Mouse (Mus musculus): ENCODE data around the gene Gm13695. TPM values are rescaled to one million over a fixed set of nuclear protein-coding genes. Genes with fewer than 3 reads are reported as not detected.
"Not testable (repeated sequence)": the region's sequence is repeated elsewhere in the genome, so short reads cannot be mapped to it uniquely, and the experiment has no call there.

The Gm13695 gene
- polyA plus RNA-seq (2015; fragmentation: Nextera tagmentation; extraction: Ambion mirVana): not detected in 2 replicates

DNA sequence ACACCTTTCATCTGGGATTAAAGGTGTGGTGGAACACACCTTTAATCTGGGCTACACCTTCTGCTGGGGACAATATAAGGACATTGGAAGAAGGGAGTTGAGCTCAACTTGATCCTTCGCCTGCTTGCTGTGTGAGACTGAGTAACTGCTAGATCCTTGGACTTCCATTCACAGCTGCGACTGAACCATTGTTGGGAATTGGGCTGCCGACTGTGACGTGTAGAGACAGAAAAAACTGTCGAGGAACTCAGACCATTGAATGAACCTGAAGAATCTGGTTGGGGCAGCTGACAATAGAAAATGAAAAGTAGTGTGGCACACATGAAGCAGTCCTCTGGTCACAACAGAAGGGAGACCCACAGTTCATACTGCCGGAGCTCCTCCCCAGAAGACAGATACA lies at the start of gene Gm13695:
Gm13695 (plus strand) TSS at position 301 of the 400 bp plus-strand sequence.
- H3K27me3 ChIP-seq; H3K4me3 ChIP-seq; H3K4me2 ChIP-seq; H3K9ac ChIP-seq; H3K4me1 ChIP-seq; ATAC-seq; H3K36me3 ChIP-seq (ENCODE audit: poor library complexity, severe bottlenecking); H3K27ac ChIP-seq; H3K9me3 ChIP-seq (replicated peaks): not testable (repeated sequence)
- no CpG with 5 or more reads among the region's 6 CpGs for WGBS

DNA sequence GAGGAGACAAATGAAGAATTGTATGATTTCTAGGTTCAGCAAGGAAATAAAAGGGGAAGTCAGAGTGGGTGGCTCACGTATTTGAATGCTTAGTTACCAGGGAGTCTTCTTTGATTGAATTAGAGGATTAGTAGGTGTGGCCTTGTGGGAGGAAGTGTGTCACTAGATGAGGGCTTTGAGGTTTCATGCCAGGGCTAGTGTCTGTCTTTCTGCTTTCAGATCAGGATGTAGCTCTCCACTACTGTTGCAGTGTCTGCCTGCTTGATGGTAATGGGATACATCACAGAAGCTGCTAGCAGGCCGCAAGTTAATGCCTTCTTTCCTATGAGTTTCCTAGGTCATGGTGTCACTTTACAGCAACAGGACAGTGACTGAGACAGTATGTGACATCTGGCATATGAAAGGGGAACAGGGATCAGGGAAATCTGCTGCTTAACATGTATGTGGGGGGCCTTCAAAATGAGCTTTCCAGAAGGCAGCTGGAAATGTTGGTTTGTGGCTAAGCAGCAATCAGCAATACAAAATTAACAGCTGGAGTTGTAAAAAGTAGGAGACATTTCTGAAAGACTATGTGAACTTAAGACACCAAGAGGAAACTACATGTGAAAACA lies 37.5 kb upstream of the Gm13695 start:
- Histone ChIP-seq H3K4me3 (no peak overlapping the region), H3K27me3 (no peaks in the 10 kb centered on the region), H3K27ac (no peak overlapping the region), H3K4me2 (no peak overlapping the region), H3K9ac (no peak overlapping the region), H3K4me1 (0 out of 2 replicates have a peak, but pooled peaks cover 8% of the 10 kb centered on the region), H3K36me3 (ENCODE audit: poor library complexity, severe bottlenecking) (no peaks in the 10 kb centered on the region), H3K9me3 (replicated peaks) (no peaks in the 10 kb centered on the region)
- ATAC-seq: no peak
- WGBS: 47% methylated on average over 2 of the region's 2 CpGs

DNA sequence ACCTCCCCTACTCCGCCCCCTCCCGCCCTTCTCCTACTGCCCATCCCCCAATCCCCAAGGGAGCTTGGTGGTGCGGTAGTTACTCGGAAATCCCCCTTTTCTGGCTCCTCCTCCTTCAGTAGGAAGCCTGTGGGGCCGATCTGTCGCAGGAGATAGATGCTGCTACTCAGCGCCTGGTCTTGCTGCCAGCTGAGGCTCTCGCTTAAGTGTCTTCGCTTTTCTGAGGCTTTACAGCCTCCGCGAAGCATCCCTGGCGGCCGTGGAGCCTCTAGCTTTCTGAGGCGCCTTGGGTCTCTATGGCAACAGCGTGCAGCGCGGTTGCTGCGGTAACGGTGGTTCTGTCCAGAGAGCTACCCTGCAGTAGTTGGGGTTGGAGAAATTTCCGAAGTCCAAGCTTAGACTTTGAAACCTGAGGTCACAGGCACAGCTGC lies 26.2 kb upstream of the Gm13695 start, which contains the start of gene Zswim2:
Zswim2 (minus strand) TSS at position 298 of the 431 bp plus-strand sequence.
- H3K36me3 ChIP-seq (ENCODE audit: poor library complexity, severe bottlenecking): no peaks in the 10 kb centered on the region
- H3K9ac ChIP-seq: peak within 1 kb of the TSS; percentile 40
- peaks cover 4% of the 10 kb centered on the region; the same call in 1 of the 2 replicates for H3K4me1 ChIP-seq
- H3K9me3 ChIP-seq (replicated peaks): no peaks in the 10 kb centered on the region
- no peaks in the 10 kb centered on the region for H3K27me3 ChIP-seq
- peak within 1 kb of the TSS; percentile 68 for H3K4me2 ChIP-seq
- peak within 1 kb of the TSS; percentile 40 for H3K4me3 ChIP-seq
- WGBS: under 1% methylated on average over 20 of the region's 20 CpGs
- peak; percentile 98 for ATAC-seq
- H3K27ac ChIP-seq: no peak within 1 kb of the TSS

DNA sequence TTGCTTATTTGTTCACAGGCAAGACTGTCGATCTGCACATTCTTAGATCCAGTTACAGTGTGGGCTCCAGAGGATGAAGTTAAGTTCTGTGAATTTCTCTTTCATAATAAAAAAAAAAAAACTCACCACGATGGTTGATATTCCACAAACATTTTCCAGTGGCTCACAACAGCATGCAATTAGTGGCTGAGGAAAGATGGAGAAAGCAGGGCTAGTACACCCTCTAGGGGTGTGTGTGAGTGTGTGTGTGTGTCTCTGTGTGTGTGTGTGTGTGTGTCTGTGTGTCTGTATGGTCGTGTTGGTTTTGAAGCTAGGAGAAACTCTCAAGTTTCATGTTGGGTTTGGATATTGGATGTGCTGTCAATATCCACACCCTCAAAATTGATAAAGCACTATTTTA lies 25.7 kb upstream of the Gm13695 start:
- peak overlapping the region; percentile 68 for H3K4me2 ChIP-seq
- H3K27ac ChIP-seq: no peak overlapping the region
- 36% methylated on average over 3 of the region's 3 CpGs for WGBS
- no peaks in the 10 kb centered on the region for H3K36me3 ChIP-seq (ENCODE audit: poor library complexity, severe bottlenecking)
- H3K9ac ChIP-seq: peak overlapping the region; percentile 40; the same call in 1 of the 2 replicates
- peak overlapping the region; percentile 40 for H3K4me3 ChIP-seq
- H3K9me3 ChIP-seq (replicated peaks): no peaks in the 10 kb centered on the region
- no peaks in the 10 kb centered on the region for H3K27me3 ChIP-seq
- peak; percentile 58 for ATAC-seq
- peaks cover 4% of the 10 kb centered on the region; the same call in 1 of the 2 replicates for H3K4me1 ChIP-seq

DNA sequence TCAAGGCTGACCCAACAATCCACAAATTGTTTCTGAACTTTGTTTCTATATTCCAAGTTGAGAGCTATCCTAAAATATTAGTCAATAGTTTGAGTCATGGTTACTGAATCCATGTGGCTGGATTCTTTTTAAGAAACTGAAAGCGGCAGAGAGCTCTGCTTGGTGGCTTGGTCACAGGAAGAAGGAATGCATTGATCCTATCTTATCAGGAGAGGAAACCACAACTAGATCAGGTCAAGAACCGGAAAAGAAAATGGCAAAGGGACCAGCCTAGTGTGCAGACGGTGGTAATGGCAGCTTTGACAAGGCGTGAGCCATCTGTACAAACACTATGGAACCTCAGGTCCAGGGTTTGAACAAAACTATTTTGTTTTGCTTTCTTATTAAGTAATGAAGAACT lies 25.3 kb upstream of the Gm13695 start:
- WGBS: 79% methylated on average over 4 of the region's 4 CpGs

DNA sequence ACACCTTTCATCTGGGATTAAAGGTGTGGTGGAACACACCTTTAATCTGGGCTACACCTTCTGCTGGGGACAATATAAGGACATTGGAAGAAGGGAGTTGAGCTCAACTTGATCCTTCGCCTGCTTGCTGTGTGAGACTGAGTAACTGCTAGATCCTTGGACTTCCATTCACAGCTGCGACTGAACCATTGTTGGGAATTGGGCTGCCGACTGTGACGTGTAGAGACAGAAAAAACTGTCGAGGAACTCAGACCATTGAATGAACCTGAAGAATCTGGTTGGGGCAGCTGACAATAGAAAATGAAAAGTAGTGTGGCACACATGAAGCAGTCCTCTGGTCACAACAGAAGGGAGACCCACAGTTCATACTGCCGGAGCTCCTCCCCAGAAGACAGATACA lies 11.7 kb upstream of the Gm13695 start, which contains the start of gene Gm13698:
Gm13698 (plus strand) TSS at position 301 of the 400 bp plus-strand sequence.
- H3K27ac ChIP-seq; H3K36me3 ChIP-seq (ENCODE audit: poor library complexity, severe bottlenecking); H3K9me3 ChIP-seq (replicated peaks); H3K9ac ChIP-seq; H3K4me1 ChIP-seq; H3K27me3 ChIP-seq; H3K4me3 ChIP-seq; ATAC-seq; H3K4me2 ChIP-seq: not testable (repeated sequence)
- WGBS: no CpG with 5 or more reads among the region's 6 CpGs

More for the DNA sequence above, 25.3 kb upstream of the Gm13695 start:
- no peaks in the 10 kb centered on the region for H3K27me3 ChIP-seq
- no peak overlapping the region for H3K27ac ChIP-seq
- H3K36me3 ChIP-seq (ENCODE audit: poor library complexity, severe bottlenecking): no peaks in the 10 kb centered on the region
- no peaks in the 10 kb centered on the region for H3K9me3 ChIP-seq (replicated peaks)
- no peak overlapping the region for H3K4me3 ChIP-seq
- H3K4me2 ChIP-seq: no peak overlapping the region
- no peak for ATAC-seq
- peaks cover 4% of the 10 kb centered on the region; the same call in 1 of the 2 replicates for H3K4me1 ChIP-seq
- H3K9ac ChIP-seq: no peak overlapping the region

DNA sequence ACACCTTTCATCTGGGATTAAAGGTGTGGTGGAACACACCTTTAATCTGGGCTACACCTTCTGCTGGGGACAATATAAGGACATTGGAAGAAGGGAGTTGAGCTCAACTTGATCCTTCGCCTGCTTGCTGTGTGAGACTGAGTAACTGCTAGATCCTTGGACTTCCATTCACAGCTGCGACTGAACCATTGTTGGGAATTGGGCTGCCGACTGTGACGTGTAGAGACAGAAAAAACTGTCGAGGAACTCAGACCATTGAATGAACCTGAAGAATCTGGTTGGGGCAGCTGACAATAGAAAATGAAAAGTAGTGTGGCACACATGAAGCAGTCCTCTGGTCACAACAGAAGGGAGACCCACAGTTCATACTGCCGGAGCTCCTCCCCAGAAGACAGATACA lies 5.9 kb upstream of the Gm13695 start, which contains the start of gene Gm13693:
Gm13693 (plus strand) TSS at position 301 of the 400 bp plus-strand sequence.
- not testable (repeated sequence) for H3K27me3 ChIP-seq; H3K36me3 ChIP-seq (ENCODE audit: poor library complexity, severe bottlenecking); H3K4me2 ChIP-seq; H3K9ac ChIP-seq; H3K9me3 ChIP-seq (replicated peaks); H3K4me1 ChIP-seq; ATAC-seq; H3K4me3 ChIP-seq; H3K27ac ChIP-seq
- WGBS: no CpG with 5 or more reads among the region's 6 CpGs

DNA sequence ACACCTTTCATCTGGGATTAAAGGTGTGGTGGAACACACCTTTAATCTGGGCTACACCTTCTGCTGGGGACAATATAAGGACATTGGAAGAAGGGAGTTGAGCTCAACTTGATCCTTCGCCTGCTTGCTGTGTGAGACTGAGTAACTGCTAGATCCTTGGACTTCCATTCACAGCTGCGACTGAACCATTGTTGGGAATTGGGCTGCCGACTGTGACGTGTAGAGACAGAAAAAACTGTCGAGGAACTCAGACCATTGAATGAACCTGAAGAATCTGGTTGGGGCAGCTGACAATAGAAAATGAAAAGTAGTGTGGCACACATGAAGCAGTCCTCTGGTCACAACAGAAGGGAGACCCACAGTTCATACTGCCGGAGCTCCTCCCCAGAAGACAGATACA lies 5.7 kb downstream of the Gm13695 start, which contains the start of gene Gm13696:
Gm13696 (plus strand) TSS at position 301 of the 400 bp plus-strand sequence.
- H3K36me3 ChIP-seq (ENCODE audit: poor library complexity, severe bottlenecking); ATAC-seq; H3K4me1 ChIP-seq; H3K27me3 ChIP-seq; H3K9me3 ChIP-seq (replicated peaks); H3K4me3 ChIP-seq; H3K27ac ChIP-seq; H3K4me2 ChIP-seq; H3K9ac ChIP-seq: not testable (repeated sequence)
- no CpG with 5 or more reads among the region's 6 CpGs for whole genome bisulfite sequencing

DNA sequence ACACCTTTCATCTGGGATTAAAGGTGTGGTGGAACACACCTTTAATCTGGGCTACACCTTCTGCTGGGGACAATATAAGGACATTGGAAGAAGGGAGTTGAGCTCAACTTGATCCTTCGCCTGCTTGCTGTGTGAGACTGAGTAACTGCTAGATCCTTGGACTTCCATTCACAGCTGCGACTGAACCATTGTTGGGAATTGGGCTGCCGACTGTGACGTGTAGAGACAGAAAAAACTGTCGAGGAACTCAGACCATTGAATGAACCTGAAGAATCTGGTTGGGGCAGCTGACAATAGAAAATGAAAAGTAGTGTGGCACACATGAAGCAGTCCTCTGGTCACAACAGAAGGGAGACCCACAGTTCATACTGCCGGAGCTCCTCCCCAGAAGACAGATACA lies 11.5 kb downstream of the Gm13695 start, which contains the start of gene Gm13694:
Gm13694 (plus strand) TSS at position 301 of the 400 bp plus-strand sequence.
- WGBS: no CpG with 5 or more reads among the region's 6 CpGs
- not testable (repeated sequence) for H3K27ac ChIP-seq; H3K9ac ChIP-seq; H3K4me1 ChIP-seq; H3K4me3 ChIP-seq; H3K27me3 ChIP-seq; H3K4me2 ChIP-seq; H3K9me3 ChIP-seq (replicated peaks); ATAC-seq; H3K36me3 ChIP-seq (ENCODE audit: poor library complexity, severe bottlenecking)

DNA sequence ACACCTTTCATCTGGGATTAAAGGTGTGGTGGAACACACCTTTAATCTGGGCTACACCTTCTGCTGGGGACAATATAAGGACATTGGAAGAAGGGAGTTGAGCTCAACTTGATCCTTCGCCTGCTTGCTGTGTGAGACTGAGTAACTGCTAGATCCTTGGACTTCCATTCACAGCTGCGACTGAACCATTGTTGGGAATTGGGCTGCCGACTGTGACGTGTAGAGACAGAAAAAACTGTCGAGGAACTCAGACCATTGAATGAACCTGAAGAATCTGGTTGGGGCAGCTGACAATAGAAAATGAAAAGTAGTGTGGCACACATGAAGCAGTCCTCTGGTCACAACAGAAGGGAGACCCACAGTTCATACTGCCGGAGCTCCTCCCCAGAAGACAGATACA lies 17.3 kb downstream of the Gm13695 start, which contains the start of gene Gm13697:
Gm13697 (plus strand) TSS at position 301 of the 400 bp plus-strand sequence.
- not testable (repeated sequence) for H3K4me3 ChIP-seq; H3K9ac ChIP-seq; H3K36me3 ChIP-seq (ENCODE audit: poor library complexity, severe bottlenecking); ATAC-seq; H3K4me2 ChIP-seq; H3K4me1 ChIP-seq; H3K27ac ChIP-seq; H3K9me3 ChIP-seq (replicated peaks); H3K27me3 ChIP-seq
- no CpG with 5 or more reads among the region's 6 CpGs for WGBS

DNA sequence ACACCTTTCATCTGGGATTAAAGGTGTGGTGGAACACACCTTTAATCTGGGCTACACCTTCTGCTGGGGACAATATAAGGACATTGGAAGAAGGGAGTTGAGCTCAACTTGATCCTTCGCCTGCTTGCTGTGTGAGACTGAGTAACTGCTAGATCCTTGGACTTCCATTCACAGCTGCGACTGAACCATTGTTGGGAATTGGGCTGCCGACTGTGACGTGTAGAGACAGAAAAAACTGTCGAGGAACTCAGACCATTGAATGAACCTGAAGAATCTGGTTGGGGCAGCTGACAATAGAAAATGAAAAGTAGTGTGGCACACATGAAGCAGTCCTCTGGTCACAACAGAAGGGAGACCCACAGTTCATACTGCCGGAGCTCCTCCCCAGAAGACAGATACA lies 23.1 kb downstream of the Gm13695 start, which contains the start of gene Gm13691:
Gm13691 (plus strand) TSS at position 301 of the 400 bp plus-strand sequence.
- H3K4me1 ChIP-seq; H3K36me3 ChIP-seq (ENCODE audit: poor library complexity, severe bottlenecking); H3K4me2 ChIP-seq; H3K27me3 ChIP-seq; H3K9ac ChIP-seq; ATAC-seq; H3K4me3 ChIP-seq; H3K9me3 ChIP-seq (replicated peaks); H3K27ac ChIP-seq: not testable (repeated sequence)
- WGBS: no CpG with 5 or more reads among the region's 6 CpGs

DNA sequence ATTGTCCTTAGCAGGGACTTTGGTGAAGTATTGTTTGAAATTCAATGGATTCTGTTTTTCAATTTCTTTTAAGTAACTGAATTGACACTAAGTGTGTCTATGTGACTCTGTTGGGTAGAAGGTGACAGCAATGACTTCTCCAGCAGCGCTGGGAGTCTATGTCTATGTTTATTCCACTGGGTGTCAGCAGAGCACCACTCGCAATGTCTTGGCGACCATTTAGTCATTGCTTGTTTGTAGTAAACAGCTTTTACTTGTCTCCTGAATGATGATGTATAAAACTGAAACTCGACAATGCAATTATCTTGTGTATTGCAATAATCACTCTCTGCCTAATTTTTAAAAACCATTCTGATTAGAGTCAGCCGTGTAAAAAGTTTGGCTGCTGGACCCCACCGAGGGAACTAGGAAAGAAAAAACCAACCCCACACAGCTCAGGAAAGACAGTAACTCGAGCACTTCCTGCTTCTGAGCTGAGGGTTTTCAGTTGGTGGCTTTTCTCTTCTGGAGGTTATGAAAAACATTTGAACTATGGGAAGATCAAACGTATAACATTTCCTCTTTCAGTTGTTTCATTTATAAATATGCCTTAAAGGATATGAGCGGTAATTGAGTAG lies 26.6 kb downstream of the Gm13695 start:
- WGBS: 78% methylated on average over 8 of the region's 9 CpGs
- ATAC-seq; H3K4me3 ChIP-seq; H3K9ac ChIP-seq; H3K9me3 ChIP-seq (replicated peaks); H3K4me2 ChIP-seq; H3K27me3 ChIP-seq; H3K4me1 ChIP-seq; H3K36me3 ChIP-seq (ENCODE audit: poor library complexity, severe bottlenecking); H3K27ac ChIP-seq: not testable (repeated sequence)
